Mouse (Mus musculus) CD4-positive helper T cell, adult 2 months (primary cell): ENCODE measurements around the gene Efcab5.
A peak's percentile ranks its signal among the peaks of the same experiment; 100 is the strongest.

ENCODE experiments used
- DNase-seq: peaks from one replicate; pipeline ENCODE4 v3.0.0-alpha.2; 2012; ENCODE audit warnings: low read depth, missing footprints, low spot score

Efcab5 gene

GRCm38 (mm10) chr11:77188868-77189267 is at the start of gene Efcab5:
Efcab5 (minus strand) TSS chr11:77188968.
- no peak for DNase-seq

GRCm38 (mm10) chr11:77235267-77235666 is 46.5 kb upstream of the Efcab5 start:
- no peak for DNase-seq

DNA sequence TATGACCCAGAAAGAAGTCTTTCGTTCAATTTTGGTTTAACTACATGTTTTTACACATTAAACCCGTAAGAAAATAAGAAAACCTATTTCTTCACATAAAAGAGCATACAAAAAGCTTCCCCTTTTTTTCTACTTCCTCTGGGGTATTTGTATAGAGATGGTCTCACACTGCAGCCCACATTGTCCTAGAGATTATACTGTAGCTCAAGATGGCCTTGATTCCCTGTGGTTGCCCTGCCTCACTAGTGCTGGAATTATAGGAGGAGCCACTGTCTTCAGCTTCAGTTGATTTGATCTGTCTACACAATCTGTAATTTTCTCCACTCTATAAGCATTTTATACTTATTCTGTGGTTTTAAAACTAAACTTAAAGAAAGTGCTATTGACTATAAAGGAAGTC is 42.7 kb upstream of the Efcab5 start:
- DNase-seq, result no peak

GRCm38 (mm10) chr11:77230765-77231164 is 42.0 kb upstream of the Efcab5 start:
- DNase-seq, result no peak

DNA sequence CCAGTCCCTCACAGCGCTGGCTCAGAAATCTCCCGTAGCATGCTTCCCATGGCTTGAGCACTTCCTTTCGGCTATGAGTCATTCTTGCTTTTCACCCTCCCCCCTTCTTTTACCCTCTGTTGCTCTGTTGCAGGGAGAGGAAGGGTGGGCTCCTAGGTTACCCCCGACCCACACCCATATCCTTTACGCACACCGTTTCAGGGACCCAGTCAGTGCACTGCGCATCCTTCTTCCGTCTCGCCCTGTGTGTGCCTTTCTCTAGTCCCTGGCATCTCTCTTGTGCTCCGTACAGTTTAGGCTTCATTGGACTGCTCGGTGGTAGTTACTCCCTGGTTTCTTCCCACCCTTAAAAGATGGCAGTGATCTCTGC is 28.0 kb upstream of the Efcab5 start:
- no peak for DNase-seq

- DNase-seq, result peak; percentile 92
Observed at GRCm38 (mm10) chr11:77215951-77216760, 27.4 kb upstream of the Efcab5 start, which contains the start of gene Ssh2. Ssh2 (plus strand) TSS chr11:77216287.

GRCm38 (mm10) chr11:77215483-77215882 is 26.7 kb upstream of the Efcab5 start:
- no peak for DNase-seq

GRCm38 (mm10) chr11:77214755-77215154 is 26.0 kb upstream of the Efcab5 start:
- peak; percentile 81 for DNase-seq

DNA sequence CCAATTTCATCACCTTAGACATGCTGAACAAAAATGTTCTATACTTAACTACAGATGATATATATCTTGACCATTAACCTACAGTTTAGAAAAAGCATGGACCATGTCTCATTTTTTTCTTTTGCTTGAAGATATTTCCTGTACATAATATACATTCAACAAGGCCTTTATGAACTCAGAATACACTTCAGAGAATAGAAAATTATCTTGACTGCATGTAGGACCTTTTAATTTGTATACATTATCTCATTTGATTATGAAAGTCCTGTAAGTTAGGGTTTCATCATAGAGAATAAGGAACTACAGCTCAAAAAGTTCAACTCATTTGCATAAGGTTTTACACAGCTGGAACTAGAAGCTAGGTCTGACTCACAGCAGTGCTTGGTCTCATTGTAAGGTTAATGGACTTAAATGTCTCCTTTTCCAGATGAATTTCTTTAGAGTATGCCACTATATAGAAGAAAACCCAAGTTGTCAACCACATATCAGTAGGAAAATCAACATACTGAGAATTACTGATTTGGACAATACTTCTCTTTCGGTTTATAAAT is 25.4 kb upstream of the Efcab5 start:
- peak; percentile 6 for DNase-seq

DNA sequence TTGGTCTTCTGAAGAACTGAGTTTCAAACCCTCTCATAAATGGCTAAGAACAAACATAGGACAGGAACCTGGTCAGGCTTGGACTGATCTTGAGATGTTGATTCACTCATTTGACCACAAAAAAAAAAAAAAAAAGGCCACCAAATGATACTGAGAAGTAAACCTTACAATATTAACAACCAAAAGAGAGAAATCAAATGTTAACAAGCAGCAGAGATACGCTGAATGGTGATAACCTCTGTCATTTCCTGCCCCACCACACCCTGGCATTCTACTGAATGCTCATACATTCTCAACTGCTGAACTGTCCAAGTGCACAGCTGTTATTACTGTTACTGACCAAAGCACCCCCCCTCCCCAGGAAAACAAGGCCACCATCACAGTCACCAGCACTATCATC is 11.9 kb upstream of the Efcab5 start:
- DNase-seq, result no peak

DNA sequence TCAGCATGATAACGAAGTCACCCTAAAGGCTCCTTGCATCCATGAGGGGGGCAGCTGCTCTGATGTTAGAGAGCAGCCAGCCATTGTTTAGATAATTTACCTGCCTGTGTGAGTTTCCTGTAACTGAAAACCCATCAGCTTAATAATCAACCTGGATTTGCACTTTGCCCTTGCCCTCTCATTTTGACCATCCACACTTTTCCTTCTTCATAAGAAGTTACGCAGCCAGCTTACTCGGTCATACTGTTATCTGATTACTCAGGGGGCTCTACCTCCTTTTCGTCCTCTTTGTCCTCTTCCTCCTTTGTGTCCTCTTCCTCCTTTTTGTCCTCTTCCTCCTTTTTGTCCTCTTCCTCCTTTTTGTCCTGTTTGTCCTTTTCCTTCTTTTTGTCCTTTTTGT is 10.9 kb upstream of the Efcab5 start:
- DNase-seq, result no peak

- DNase-seq, result peak; percentile 14
Observed at GRCm38 (mm10) chr11:77196181-77197143, 7.7 kb upstream of the Efcab5 start.

DNA sequence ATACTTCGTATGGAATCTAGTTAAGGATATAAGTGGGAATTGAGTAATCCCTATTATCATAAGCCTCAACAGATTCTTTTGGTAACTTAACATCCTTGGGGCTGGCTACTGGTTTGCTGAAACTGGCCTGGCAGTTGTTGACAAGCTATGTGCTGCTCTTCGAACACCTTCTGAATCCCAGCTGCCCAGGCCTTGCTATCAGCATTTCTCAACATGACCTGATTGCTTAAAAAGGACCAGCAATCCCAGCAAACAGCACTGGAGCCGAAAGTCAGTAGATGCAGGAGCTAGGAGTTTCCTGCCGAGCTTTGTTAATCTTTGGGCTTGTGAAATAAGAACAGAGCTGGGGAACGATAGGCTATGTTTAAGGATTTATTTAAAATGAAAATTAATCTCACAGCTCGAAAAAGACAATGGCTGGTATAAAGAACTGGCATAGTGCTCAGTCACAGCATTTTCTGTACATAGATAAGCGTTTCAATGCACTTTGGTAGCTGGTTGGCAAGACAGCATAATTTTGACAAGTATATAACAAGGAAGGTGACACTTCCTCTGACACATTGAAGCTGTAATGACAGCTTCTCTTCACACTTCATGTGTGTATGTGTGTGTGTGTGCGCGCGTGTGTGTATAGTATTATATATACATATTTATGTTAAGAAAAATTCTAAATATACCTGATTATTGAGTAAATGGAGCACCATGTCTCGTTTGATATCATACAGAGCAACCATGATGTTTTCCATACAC is 6.8 kb upstream of the Efcab5 start:
- DNase-seq, result no peak

GRCm38 (mm10) chr11:77194762-77195161 is 6.0 kb upstream of the Efcab5 start:
- DNase-seq, result no peak

- DNase-seq, result no peak
Observed at GRCm38 (mm10) chr11:77193941-77194553, 5.3 kb upstream of the Efcab5 start.

DNA sequence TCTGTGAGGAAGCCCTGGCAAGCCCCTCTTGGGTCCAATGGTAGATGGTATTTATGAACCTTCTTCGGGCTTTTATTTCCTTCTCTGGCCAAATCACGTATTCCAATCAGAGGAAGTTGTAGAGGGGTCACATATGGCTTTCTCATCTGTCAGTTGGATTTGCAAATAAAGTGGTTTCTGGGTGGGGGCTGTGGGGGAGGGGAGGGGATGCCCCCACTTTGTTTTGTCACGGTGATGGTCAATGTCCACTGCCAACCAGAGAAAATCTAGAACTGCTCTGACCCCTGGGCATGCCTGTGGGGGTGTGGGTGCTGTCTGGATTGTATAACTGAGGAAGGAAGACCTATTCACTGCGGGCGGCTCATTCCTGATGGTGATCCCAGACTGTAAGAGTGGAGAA is 4.6 kb upstream of the Efcab5 start:
- no peak for DNase-seq

- DNase-seq, result no peak
Observed at GRCm38 (mm10) chr11:77184926-77185325, 3.8 kb downstream of the Efcab5 start.

DNA sequence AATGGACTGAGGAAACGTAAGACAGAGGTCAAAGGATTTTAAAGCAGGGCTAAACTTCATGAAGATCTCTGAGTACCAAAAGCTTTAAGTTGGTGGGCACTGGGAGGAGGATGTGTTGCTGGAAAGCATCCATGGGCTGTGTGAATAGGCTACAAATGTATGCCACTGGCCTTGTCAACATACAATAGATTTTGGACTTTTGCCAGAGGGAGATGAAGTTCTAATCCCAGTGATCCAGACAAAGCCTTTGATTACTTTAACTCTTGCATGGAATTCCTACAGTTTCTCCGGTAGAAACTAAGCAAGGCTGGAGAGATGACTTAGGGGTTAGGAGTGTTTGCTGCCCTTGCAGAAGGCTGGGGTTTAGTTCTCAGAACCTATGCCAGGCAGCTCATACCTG is 6.2 kb downstream of the Efcab5 start:
- DNase-seq, result no peak

DNA sequence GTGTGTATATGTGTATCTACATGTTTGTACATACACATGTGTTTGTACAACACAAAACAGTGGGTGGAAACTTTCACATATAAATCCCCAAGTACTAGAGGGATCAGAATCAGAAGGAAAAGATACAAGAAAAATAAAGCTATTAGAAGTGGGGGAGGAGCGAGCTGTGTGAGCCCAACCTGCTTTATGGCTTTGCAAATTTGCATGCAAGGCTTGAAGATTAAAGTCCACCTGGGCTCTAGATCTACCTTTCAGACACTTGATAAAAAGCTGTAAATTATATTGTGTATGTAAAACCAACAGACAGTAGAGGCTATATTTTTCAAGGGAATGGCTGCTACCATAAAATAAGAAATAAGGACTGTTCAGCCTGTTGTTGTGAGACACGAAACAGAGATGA is 6.7 kb downstream of the Efcab5 start:
- DNase-seq, result no peak

DNA sequence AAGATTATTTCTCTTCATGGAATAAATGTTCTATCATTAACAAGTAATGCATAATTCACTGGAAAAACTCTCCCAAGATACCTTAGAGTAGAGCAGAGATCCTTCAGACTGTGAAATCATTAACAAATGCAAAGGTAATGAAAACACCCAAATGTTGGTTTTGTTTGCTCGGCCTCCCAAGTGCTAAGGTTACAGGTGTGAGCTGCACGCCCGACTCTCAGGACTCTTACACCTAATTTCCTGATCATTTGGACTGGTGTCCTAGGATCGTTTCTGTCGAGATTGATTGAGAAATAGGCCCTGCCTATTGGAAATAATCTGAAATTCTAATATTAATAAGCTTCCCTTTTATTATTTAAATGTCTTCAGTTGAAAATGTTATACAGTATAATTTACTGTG is 7.2 kb downstream of the Efcab5 start:
- DNase-seq, result no peak

DNA sequence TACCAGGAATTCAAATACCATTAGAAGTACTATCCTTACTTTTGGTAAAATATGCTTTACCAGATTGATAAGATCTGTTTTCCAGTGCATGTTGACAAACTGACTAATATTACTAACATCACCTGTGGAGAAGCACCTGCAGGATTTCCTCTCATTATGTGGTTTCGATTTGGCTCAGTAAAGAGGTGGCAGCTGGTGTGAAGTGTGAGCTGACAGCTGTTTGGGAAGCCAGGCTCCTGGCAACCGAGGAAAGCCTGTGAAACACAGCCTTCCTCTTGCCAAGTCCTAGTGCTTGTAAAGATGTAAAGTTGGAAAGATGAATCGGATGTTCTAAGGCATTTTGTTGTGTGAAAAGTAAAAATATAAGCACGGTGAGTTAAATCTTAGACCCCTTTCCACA is 7.9 kb downstream of the Efcab5 start:
- DNase-seq, result no peak
